Mouse (Mus musculus) kidney, adult 2 months (tissue): ENCODE data around the gene Rorb.

ENCODE experiments used
- CTCF ChIP-seq: fragments of 200-500 bp; conservative IDR thresholded peaks from 2 replicates; pipeline ENCODE4 v1.5.1; 2011; ENCODE audit warnings: low read depth, mild to moderate bottlenecking, control low read depth, low read length, moderate library complexity, mixed read lengths; ENCODE audit not compliant: insufficient read depth, insufficient read length
- POLR2A ChIP-seq: fragments of 200-500 bp; IDR thresholded peaks from one replicate; pipeline ENCODE4 v1.6.1; 2011; ENCODE audit warnings: low read depth, low read length, control low read depth

- no peak for TF ChIP-seq CTCF
- TF ChIP-seq POLR2A: no peak
These were observed 11.3 kb upstream of the Rorb start for GRCm38 (mm10) chr19:19122324-19122723.
